8 mouse cellular contexts compared by ENCODE assay signal in the genomic region with DNA sequence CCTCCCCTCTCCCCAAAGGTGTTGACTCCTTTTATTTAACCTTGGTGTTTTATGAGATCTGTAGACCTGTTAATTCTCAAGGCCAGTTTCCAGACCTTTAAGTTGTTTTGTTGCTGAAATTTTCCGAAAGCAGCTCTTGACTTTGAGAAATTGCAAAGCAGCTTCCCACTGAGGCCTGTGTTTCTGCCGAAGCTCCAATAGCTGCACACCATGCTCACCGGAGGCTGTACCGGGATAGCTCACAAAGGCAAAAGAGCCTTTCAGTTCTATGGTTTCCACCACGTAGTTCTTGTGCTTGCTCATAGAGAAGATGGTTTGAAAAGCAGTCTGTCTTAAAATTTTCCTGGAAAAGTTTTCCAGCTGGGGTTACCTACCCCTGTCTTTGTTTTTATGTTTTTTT. TPM values are rescaled to one million over a fixed set of nuclear protein-coding genes. Genes with fewer than 3 reads are reported as not detected.
DNase-seq lines count a peak whose midpoint lies in the region; ATAC-seq and TF ChIP-seq lines count a peak whose summit lies in the region.
"Had no signal": no experiment of that assay in that cellular context is flagged by ENCODE, and none has a peak within 500 bp of the region (broad histone marks: within the 10 kb centered on the region; RNA-seq: fewer than 3 reads in every experiment).

No protein-coding gene starts in this region.

- peak overlapping the region; percentile 84 for H3K4me3 ChIP-seq in lung, embryonic 15.5 days
- H3K4me3 ChIP-seq in forebrain, embryonic 14.5 days (ENCODE audit: low read depth, low read length), result peak overlapping the region; percentile 92
- H3K4me3 ChIP-seq in limb, embryonic 14.5 days (replicated peaks; ENCODE audit: low read length), result peak overlapping the region; percentile 95

- H3K27ac ChIP-seq in lung, embryonic 15.5 days, result no peak overlapping the region
- H3K27ac ChIP-seq in forebrain, embryonic 14.5 days (ENCODE audit: low read depth, low read length), result no peak overlapping the region
- H3K27ac ChIP-seq in limb, embryonic 14.5 days (replicated peaks; ENCODE audit: low read depth, low read length), result no peak overlapping the region
- H3K27ac ChIP-seq: macrophage had no signal

- no peaks in the 10 kb centered on the region for H3K9me3 ChIP-seq in lung, embryonic 15.5 days
- H3K9me3 ChIP-seq in forebrain, embryonic 14.5 days (replicated peaks; ENCODE audit: control insufficient read depth, low read length), result no peaks in the 10 kb centered on the region
- no peaks in the 10 kb centered on the region for H3K9me3 ChIP-seq in limb, embryonic 14.5 days (ENCODE audit: control insufficient read depth, low read length)

- no peak for ATAC-seq in lung, embryonic 15.5 days (ENCODE audit: borderline replicate concordance, extremely low read depth, low FRiP score, low TSS enrichment)
- ATAC-seq in forebrain, embryonic 14.5 days, result no peak
- no peak for ATAC-seq in limb, embryonic 14.5 days (ENCODE audit: low FRiP score, low read depth)
- ATAC-seq in inflammation-experienced regulatory T-cells, adult 6 months, result no peak

- no peak for TF ChIP-seq POLR2A in limb, embryonic 14.5 days (IDR thresholded peaks at IDR 0.05; ENCODE audit: borderline replicate concordance, extremely low read depth, insufficient read depth, insufficient read length)

- DNase-seq in lung, postnatal 14 days, result no peak
- DNase-seq in forebrain, embryonic 14.5 days (ENCODE audit: low spot score), result peak; percentile 52
- peak; percentile 37 for DNase-seq in limb, embryonic 14.5 days (ENCODE audit: low spot score)
- DNase-seq in spleen, postnatal 36 days (ENCODE audit: low spot score in 2 of 2), result no peak
- no peak for DNase-seq in kidney, adult 8-10 months

- H3K27me3 ChIP-seq in lung, embryonic 15.5 days, result no peaks in the 10 kb centered on the region
- H3K27me3 ChIP-seq in forebrain, embryonic 14.5 days (replicated peaks; ENCODE audit: control insufficient read depth, insufficient read depth, low read length), result 0 out of 2 replicates have a peak, but pooled peaks cover 3% of the 10 kb centered on the region
- H3K27me3 ChIP-seq in limb, embryonic 14.5 days (ENCODE audit: control insufficient read depth, insufficient read depth, low read length), result no peaks in the 10 kb centered on the region

- peaks cover 46% of the 10 kb centered on the region for H3K4me1 ChIP-seq in lung, embryonic 15.5 days
- peaks cover 27% of the 10 kb centered on the region for H3K4me1 ChIP-seq in forebrain, embryonic 14.5 days (ENCODE audit: control insufficient read depth, insufficient read depth, low read length)
- peaks cover 44% of the 10 kb centered on the region for H3K4me1 ChIP-seq in limb, embryonic 14.5 days (ENCODE audit: control insufficient read depth, insufficient read depth, low read length)

- peak overlapping the region; percentile 90 for H3K4me2 ChIP-seq in lung, embryonic 15.5 days
- peak overlapping the region; percentile 78 for H3K4me2 ChIP-seq in forebrain, embryonic 14.5 days (ENCODE audit: low read length)
- peak overlapping the region; percentile 72 for H3K4me2 ChIP-seq in limb, embryonic 14.5 days (replicated peaks; ENCODE audit: low read depth, low read length, severe bottlenecking)

- H3K36me3 ChIP-seq in lung, embryonic 15.5 days, result no peaks in the 10 kb centered on the region
- no peaks in the 10 kb centered on the region for H3K36me3 ChIP-seq in forebrain, embryonic 14.5 days (ENCODE audit: control insufficient read depth, insufficient read depth, low read length)
- H3K36me3 ChIP-seq in limb, embryonic 14.5 days (ENCODE audit: control insufficient read depth, insufficient read depth, low read length), result no peaks in the 10 kb centered on the region

- 45% methylated on average over 5 of the region's 5 CpGs for WGBS in lung, embryonic 15.5 days
- WGBS in forebrain, embryonic 14.5 days, result 12% methylated on average over 5 of the region's 5 CpGs
- 10% methylated on average over 5 of the region's 5 CpGs for WGBS in limb, embryonic 14.5 days

- H3K9ac ChIP-seq in lung, embryonic 15.5 days, result no peak overlapping the region
- peak overlapping the region; percentile 96 for H3K9ac ChIP-seq in forebrain, embryonic 14.5 days (ENCODE audit: low read length)
- peak overlapping the region; percentile 41; the same call in 1 of the 2 replicates for H3K9ac ChIP-seq in limb, embryonic 14.5 days (ENCODE audit: low read depth, low read length, severe bottlenecking)

RNA-seq across cellular contexts. Expression of a gene that starts 3.2 kb away (rescaled TPM):
- 16.1 and 19.1 TPM in 2 replicates for polyA plus RNA-seq in lung, embryonic 15.5 days (2015; fragmentation: Nextera tagmentation; extraction: Ambion mirVana)
- polyA plus RNA-seq in forebrain, embryonic 14.5 days (2014; fragmentation: Nextera tagmentation; extraction: Ambion mirVana), result 14.9 and 16.2 TPM in 2 replicates
- polyA plus RNA-seq in limb, embryonic 14.5 days (2012; rRNA removed), result 103 and 154 TPM in 2 replicates
- 37.3 and 52.8 TPM in 2 replicates for polyA plus RNA-seq in limb, embryonic 14.5 days (2014; fragmentation: Nextera tagmentation; extraction: Ambion mirVana)
- polyA plus RNA-seq in inflammation-experienced regulatory T-cells, adult 6 months (2017; shearing (Covaris generic)), result not detected
- polyA plus RNA-seq: macrophage had no signal

Comparison
In these comparisons a context has a peak if more than half of its experiments do, and no peak if none do; other contexts are left out.
1. DNase-seq: peak in forebrain, embryonic 14.5 days (single experiment) and limb, embryonic 14.5 days (single experiment); none in lung, postnatal 14 days (single experiment), spleen, postnatal 36 days (0 of 2) and kidney, adult 8-10 months (0 of 2).
2. RNA of a gene that starts 3.2 kb away (polyA plus RNA-seq): 37.3 to 154 TPM in limb, embryonic 14.5 days, 16.1 to 19.1 TPM in lung, embryonic 15.5 days and 14.9 to 16.2 TPM in forebrain, embryonic 14.5 days; not detected in inflammation-experienced regulatory T-cells, adult 6 months; every median in the first group is over 10 times any median in the second.
3. Peak in every context shown above with its lines, with median percentiles within 50 percentile points of each other: H3K4me2 ChIP-seq and H3K4me3 ChIP-seq.